Mouse (Mus musculus) heart, postnatal 0 days (tissue): ENCODE results near the gene Fam45a. TPM values are rescaled to one million over a fixed set of nuclear protein-coding genes. Genes with fewer than 3 reads are reported as not detected.
"Not testable (repeated sequence)": the region's sequence is repeated elsewhere in the genome, so short reads cannot be mapped to it uniquely, and the experiment has no call there.

Source experiments
- ATAC-seq: fragments of 200-750 bp; cut with Nextera tagmentation; 2 replicates; pipeline ENCODE4 v1.8.0; 2017; ENCODE audit warnings: low read depth, moderate number of reproducible peaks, moderate library complexity; ENCODE audit not compliant: insufficient read depth
- DNase-seq: peaks from one replicate; pipeline ENCODE4 v3.0.0-alpha.2; 2016; ENCODE audit warnings: low spot score
- H3K27ac ChIP-seq: fragments of 300-500 bp; sonication (generic); 2 replicates; pipeline ENCODE4 v1.5.1; 2014; ENCODE audit warnings: low read depth, mild to moderate bottlenecking
- H3K27me3 ChIP-seq: fragments of 300-500 bp; sonication (generic); 2 replicates; pipeline ENCODE4 v1.6.1; 2014; ENCODE audit warnings: low read length, mixed read lengths; ENCODE audit not compliant: control insufficient read depth, insufficient read depth
- H3K36me3 ChIP-seq: fragments of 300-500 bp; sonication (generic); replicated peaks from 2 replicates; pipeline ENCODE4 v1.6.1; 2014; ENCODE audit warnings: low read length, mixed read lengths; ENCODE audit not compliant: control insufficient read depth, insufficient read depth
- H3K4me1 ChIP-seq: fragments of 300-500 bp; sonication (generic); 2 replicates; pipeline ENCODE4 v1.6.1; 2014; ENCODE audit warnings: antibody characterized with exemption; ENCODE audit not compliant: control insufficient read depth, insufficient read depth
- H3K4me2 ChIP-seq: fragments of 300-500 bp; sonication (generic); 2 replicates; pipeline ENCODE4 v1.6.1; 2014; ENCODE audit warnings: low read depth, mild to moderate bottlenecking, low read length, moderate library complexity
- H3K4me3 ChIP-seq: fragments of 300-500 bp; sonication (generic); 2 replicates; pipeline ENCODE4 v1.5.1; 2014; ENCODE audit warnings: low read depth, low read length
- H3K9ac ChIP-seq: fragments of 300-500 bp; sonication (generic); replicated peaks from 2 replicates; pipeline ENCODE4 v1.6.1; 2014; ENCODE audit warnings: low read depth, low read length, mixed read lengths
- H3K9me3 ChIP-seq: fragments of 300-500 bp; sonication (generic); replicated peaks from 2 replicates; pipeline ENCODE4 v1.6.1; 2016; ENCODE audit warnings: low read length; ENCODE audit not compliant: control insufficient read depth
- CTCF ChIP-seq: IDR thresholded peaks from 2 replicates; pipeline ENCODE4 v1.5.1; 2016; ENCODE audit warnings: antibody characterized with exemption, control low read depth, low read depth
- EP300 ChIP-seq: IDR thresholded peaks from 2 replicates; pipeline ENCODE4 v1.6.1; 2016; ENCODE audit warnings: antibody characterized with exemption, low read depth
- WGBS: fragments of 180-500 bp; shearing (Covaris S2); extraction: QIAGEN DNeasy Blood & Tissue Kit; methylation state at CpG from one replicate; pipeline ENCODE4 v1.1.7; 2014; 5-methylcytosine and 5-hydroxymethylcytosine counted together
- polyA plus RNA-seq: library from polyadenylated mRNA; unstranded; fragments of >200 nt; fragmentation: Nextera tagmentation; extraction: Ambion mirVana; gene quantifications from 2 replicates; pipeline ENCODE4 v1.2.1, GENCODE M21; 2015
- total RNA-seq: library from RNA; depleted of rRNA; stranded (reverse); fragments of >200 nt; gene quantifications from 2 replicates; pipeline ENCODE4 v1.2.3, GENCODE M21; 2014; ENCODE audit warnings: low replicate concordance

Fam45a gene
- total and polyA plus RNA-seq, 2 experiments from 2014 or later, result 15.0 to 23.0 TPM

GRCm38 (mm10) chr19:60860868-60861700, 49.7 kb downstream of the Fam45a start, which contains the start of gene Sfxn4:
TSS of gene Sfxn4 (minus strand) at chr19:60861479.
- Histone ChIP-seq H3K36me3 (peaks cover 21% of the 10 kb centered on the region), H3K9ac (peak within 1 kb of the TSS; percentile 56; the same call in 1 of the 2 replicates), H3K4me1 (no peaks in the 10 kb centered on the region), H3K27me3 (no peaks in the 10 kb centered on the region), H3K9me3 (no peaks in the 10 kb centered on the region), H3K27ac (peak within 1 kb of the TSS; percentile 72), H3K4me3 (peak within 1 kb of the TSS; percentile 61), H3K4me2 (peak within 1 kb of the TSS; percentile 66)
- ATAC-seq, result peak; percentile 98
- DNase-seq, result peak; percentile 93
- 3% methylated on average over 30 of the region's 30 CpGs for WGBS
- TF ChIP-seq EP300 (no peak), CTCF (no peak)

GRCm38 (mm10) chr19:60866169-60866568, 54.8 kb downstream of the Fam45a start:
- not testable (repeated sequence) for DNase-seq, H3K27me3 ChIP-seq, H3K4me2 ChIP-seq, H3K27ac ChIP-seq, ATAC-seq, H3K4me1 ChIP-seq, H3K9me3 ChIP-seq, H3K9ac ChIP-seq, H3K4me3 ChIP-seq
- 96% methylated on average over 4 of the region's 4 CpGs for WGBS
- peaks cover 51% of the 10 kb centered on the region for H3K36me3 ChIP-seq

- Histone ChIP-seq H3K36me3 (peaks cover 37% of the 10 kb centered on the region), H3K27ac (no peak overlapping the region), H3K9ac (no peak overlapping the region), H3K4me2 (no peak overlapping the region), H3K4me3 (no peak overlapping the region), H3K27me3 (no peaks in the 10 kb centered on the region), H3K9me3 (no peaks in the 10 kb centered on the region), H3K4me1 (peaks cover 9% of the 10 kb centered on the region)
- no peak for ATAC-seq
- DNase-seq, result no peak
- TF ChIP-seq EP300 (no peak), CTCF (no peak)
- WGBS, result 88% methylated on average over 1 of the region's 1 CpGs
Observed at GRCm38 (mm10) chr19:60870489-60870888, 59.1 kb downstream of the Fam45a start.

- DNase-seq (no peak), ATAC-seq (no peak)
- Histone ChIP-seq H3K4me2 (no peak overlapping the region), H3K9me3 (no peaks in the 10 kb centered on the region), H3K36me3 (peaks cover 37% of the 10 kb centered on the region), H3K4me3 (no peak overlapping the region), H3K27ac (no peak overlapping the region), H3K4me1 (peaks cover 9% of the 10 kb centered on the region), H3K9ac (no peak overlapping the region), H3K27me3 (no peaks in the 10 kb centered on the region)
- TF ChIP-seq EP300 (no peak), CTCF (no peak)
- 86% methylated on average over 5 of the region's 5 CpGs for WGBS
Observed at GRCm38 (mm10) chr19:60871366-60871765, 60.0 kb downstream of the Fam45a start.

GRCm38 (mm10) chr19:60872272-60872671, 60.9 kb downstream of the Fam45a start:
- Histone ChIP-seq H3K36me3 (peaks cover 33% of the 10 kb centered on the region), H3K27ac (no peak overlapping the region), H3K9ac (no peak overlapping the region), H3K4me3 (no peak overlapping the region), H3K27me3 (no peaks in the 10 kb centered on the region), H3K4me2 (no peak overlapping the region), H3K9me3 (no peaks in the 10 kb centered on the region), H3K4me1 (peaks cover 9% of the 10 kb centered on the region)
- ATAC-seq, result no peak
- no peak for TF ChIP-seq EP300
- no peak for DNase-seq
- WGBS, result 12% methylated on average over 1 of the region's 1 CpGs
